Mouse (Mus musculus): ENCODE results near the gene Rlbp1. TPM values are rescaled to one million over a fixed set of nuclear protein-coding genes. Genes with fewer than 3 reads are reported as not detected.

Gene Rlbp1
- polyA plus RNA-seq, 1 experiment from 2014 or later: 1.1 TPM

- no peaks in the 10 kb centered on the region for H3K9me3 ChIP-seq (ENCODE audit: control insufficient read depth, low read length)
- H3K4me2 ChIP-seq (ENCODE audit: low read depth): no peak overlapping the region
- no peak overlapping the region for H3K4me3 ChIP-seq (ENCODE audit: low read depth, low read length)
- H3K36me3 ChIP-seq (ENCODE audit: control insufficient read depth, insufficient read depth, low read length): no peaks in the 10 kb centered on the region
- H3K4me1 ChIP-seq (ENCODE audit: control insufficient read depth, insufficient read depth, low read length): peaks cover 9% of the 10 kb centered on the region; the same call in 1 of the 2 replicates
- no peak overlapping the region for H3K9ac ChIP-seq (ENCODE audit: low read length)
- 71% methylated on average over 5 of the region's 5 CpGs for WGBS
- DNase-seq (ENCODE audit: low spot score) (no peak), ATAC-seq (ENCODE audit: insufficient read depth, low FRiP score, low TSS enrichment) (no peak)
- H3K27me3 ChIP-seq (ENCODE audit: control insufficient read depth, insufficient read depth, low read length): no peaks in the 10 kb centered on the region
- H3K27ac ChIP-seq (ENCODE audit: low read depth, low read length): no peak overlapping the region
Observed at GRCm38 (mm10) chr7:79390141-79390708, 3.4 kb upstream of the Rlbp1 start.

GRCm38 (mm10) chr7:79388671-79389206, 1.9 kb upstream of the Rlbp1 start:
- no peaks in the 10 kb centered on the region for H3K36me3 ChIP-seq (ENCODE audit: control insufficient read depth, insufficient read depth, low read length)
- 59% methylated on average over 7 of the region's 7 CpGs for WGBS
- no peak overlapping the region for H3K4me2 ChIP-seq (ENCODE audit: low read depth)
- H3K9me3 ChIP-seq (ENCODE audit: control insufficient read depth, low read length): no peaks in the 10 kb centered on the region
- H3K4me1 ChIP-seq (ENCODE audit: control insufficient read depth, insufficient read depth, low read length): peaks cover 9% of the 10 kb centered on the region; the same call in 1 of the 2 replicates
- H3K27me3 ChIP-seq (ENCODE audit: control insufficient read depth, insufficient read depth, low read length): no peaks in the 10 kb centered on the region
- H3K27ac ChIP-seq (ENCODE audit: low read depth, low read length): no peak overlapping the region
- DNase-seq (ENCODE audit: low spot score) (no peak), ATAC-seq (ENCODE audit: insufficient read depth, low FRiP score, low TSS enrichment) (no peak)
- no peak overlapping the region for H3K9ac ChIP-seq (ENCODE audit: low read length)
- no peak overlapping the region for H3K4me3 ChIP-seq (ENCODE audit: low read depth, low read length)

DNA sequence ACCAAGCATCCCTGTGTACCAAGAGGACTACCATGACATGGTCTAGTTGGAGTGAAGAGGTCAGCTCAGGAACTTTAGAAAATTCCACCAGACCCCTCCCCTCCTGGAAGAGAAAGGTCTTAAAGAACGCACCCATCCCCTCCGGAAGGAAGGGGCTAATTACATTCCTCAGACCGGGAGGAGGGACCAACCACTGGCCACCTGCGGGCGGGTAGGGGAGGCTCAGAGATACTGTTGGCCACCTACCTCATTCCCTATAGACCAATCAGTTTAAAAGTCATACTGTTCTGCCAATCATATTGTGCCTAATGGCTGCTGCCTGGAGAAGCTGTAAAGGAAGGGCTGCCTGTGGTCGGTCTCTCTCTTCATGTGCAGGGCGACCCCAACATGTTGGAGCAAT, 1.1 kb upstream of the Rlbp1 start:
- no peaks in the 10 kb centered on the region for H3K9me3 ChIP-seq (ENCODE audit: control insufficient read depth, low read length)
- H3K9ac ChIP-seq (ENCODE audit: low read length): no peak overlapping the region
- DNase-seq (ENCODE audit: low spot score) (no peak), ATAC-seq (ENCODE audit: insufficient read depth, low FRiP score, low TSS enrichment) (no peak)
- no peaks in the 10 kb centered on the region for H3K36me3 ChIP-seq (ENCODE audit: control insufficient read depth, insufficient read depth, low read length)
- WGBS: 48% methylated on average over 7 of the region's 7 CpGs
- no peak overlapping the region for H3K4me3 ChIP-seq (ENCODE audit: low read depth, low read length)
- H3K4me2 ChIP-seq (ENCODE audit: low read depth): no peak overlapping the region
- H3K27ac ChIP-seq (ENCODE audit: low read depth, low read length): no peak overlapping the region
- H3K27me3 ChIP-seq (ENCODE audit: control insufficient read depth, insufficient read depth, low read length): no peaks in the 10 kb centered on the region
- peaks cover 9% of the 10 kb centered on the region; the same call in 1 of the 2 replicates for H3K4me1 ChIP-seq (ENCODE audit: control insufficient read depth, insufficient read depth, low read length)

GRCm38 (mm10) chr7:79387140-79387539, 292 bp upstream of the Rlbp1 start:
- H3K9me3 ChIP-seq (ENCODE audit: control insufficient read depth, low read length): no peaks in the 10 kb centered on the region
- H3K4me3 ChIP-seq (ENCODE audit: low read depth, low read length): no peak overlapping the region
- DNase-seq (ENCODE audit: low spot score) (no peak), ATAC-seq (ENCODE audit: insufficient read depth, low FRiP score, low TSS enrichment) (no peak)
- 76% methylated on average over 8 of the region's 8 CpGs for WGBS
- H3K36me3 ChIP-seq (ENCODE audit: control insufficient read depth, insufficient read depth, low read length): no peaks in the 10 kb centered on the region
- H3K9ac ChIP-seq (ENCODE audit: low read length): no peak overlapping the region
- no peak overlapping the region for H3K27ac ChIP-seq (ENCODE audit: low read depth, low read length)
- H3K4me2 ChIP-seq (ENCODE audit: low read depth): no peak overlapping the region
- H3K27me3 ChIP-seq (ENCODE audit: control insufficient read depth, insufficient read depth, low read length): no peaks in the 10 kb centered on the region
- peaks cover 6% of the 10 kb centered on the region; the same call in 1 of the 2 replicates for H3K4me1 ChIP-seq (ENCODE audit: control insufficient read depth, insufficient read depth, low read length)

DNA sequence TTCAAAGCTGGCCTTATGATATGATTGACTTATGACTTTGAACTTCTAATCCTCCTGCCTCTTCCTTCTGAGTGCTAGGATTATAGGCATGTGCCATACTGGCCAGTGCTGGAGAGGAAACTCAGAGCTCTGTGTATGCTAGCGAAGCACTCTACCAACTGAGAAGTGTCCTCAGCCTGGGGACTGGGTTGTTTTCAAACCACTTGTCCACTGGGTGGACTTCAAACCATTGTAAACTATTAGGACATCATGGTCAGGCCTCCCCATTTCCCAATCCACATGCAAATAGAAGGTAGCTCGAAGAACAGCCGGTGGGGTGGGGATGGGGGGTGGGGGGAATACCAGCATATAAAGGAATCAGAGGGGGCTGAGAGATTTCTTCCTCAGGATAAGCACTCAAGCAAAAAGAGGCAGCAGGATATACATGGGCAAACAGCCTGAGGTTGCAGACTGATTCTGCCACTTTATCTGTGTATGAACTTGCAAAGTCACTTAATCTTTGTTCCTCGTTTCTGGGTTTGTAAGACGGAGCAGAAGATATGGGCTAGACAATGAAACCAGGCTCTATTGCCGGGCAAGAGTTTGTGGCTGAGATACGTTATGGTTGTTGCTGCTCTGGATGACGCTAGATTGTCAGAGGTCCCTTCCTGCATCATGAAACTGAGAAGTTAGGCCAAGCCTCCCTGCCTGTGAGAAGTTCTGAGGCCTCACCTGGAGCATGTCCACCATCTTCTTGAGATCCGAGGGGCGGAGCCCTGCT, 10.2 kb downstream of the Rlbp1 start:
- ATAC-seq (ENCODE audit: insufficient read depth, low FRiP score, low TSS enrichment) (no peak), DNase-seq (ENCODE audit: low spot score) (no peak)
- Histone ChIP-seq H3K27ac (ENCODE audit: low read depth, low read length) (no peak overlapping the region), H3K4me2 (ENCODE audit: low read depth) (no peak overlapping the region), H3K36me3 (ENCODE audit: control insufficient read depth, insufficient read depth, low read length) (no peaks in the 10 kb centered on the region), H3K4me3 (ENCODE audit: low read depth, low read length) (no peak overlapping the region), H3K27me3 (ENCODE audit: control insufficient read depth, insufficient read depth, low read length) (no peaks in the 10 kb centered on the region), H3K4me1 (ENCODE audit: control insufficient read depth, insufficient read depth, low read length) (no peaks in the 10 kb centered on the region), H3K9me3 (ENCODE audit: control insufficient read depth, low read length) (no peaks in the 10 kb centered on the region), H3K9ac (ENCODE audit: low read length) (no peak overlapping the region)
- 90% methylated on average over 10 of the region's 10 CpGs for WGBS

DNA sequence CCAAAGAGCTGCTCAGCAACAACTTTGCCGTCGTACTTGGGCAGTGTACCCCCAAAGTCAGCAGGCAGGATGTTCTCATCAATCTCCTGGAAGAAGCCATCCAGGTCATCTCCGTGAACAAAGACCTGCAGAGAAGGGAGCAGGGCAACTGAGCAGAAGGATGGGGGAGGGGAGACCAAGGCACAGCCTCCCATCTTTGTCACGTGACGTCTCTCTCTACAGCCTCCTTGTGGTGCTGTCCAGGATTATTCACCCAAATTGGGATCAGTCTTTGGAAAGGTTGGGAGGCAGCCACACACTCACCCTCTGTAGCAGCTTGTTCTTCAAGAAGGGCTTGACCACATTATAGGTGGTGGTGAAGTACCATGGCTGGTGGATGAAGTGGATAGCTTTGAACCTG, 11.3 kb downstream of the Rlbp1 start:
- DNase-seq (ENCODE audit: low spot score): no peak
- ATAC-seq (ENCODE audit: insufficient read depth, low FRiP score, low TSS enrichment): no peak
- WGBS: 70% methylated on average over 5 of the region's 5 CpGs

GRCm38 (mm10) chr7:79374017-79374416, 12.8 kb downstream of the Rlbp1 start:
- Histone ChIP-seq H3K4me3 (ENCODE audit: low read depth, low read length) (no peak overlapping the region), H3K36me3 (ENCODE audit: control insufficient read depth, insufficient read depth, low read length) (no peaks in the 10 kb centered on the region), H3K4me1 (ENCODE audit: control insufficient read depth, insufficient read depth, low read length) (no peaks in the 10 kb centered on the region), H3K9ac (ENCODE audit: low read length) (no peak overlapping the region), H3K4me2 (ENCODE audit: low read depth) (no peak overlapping the region), H3K9me3 (ENCODE audit: control insufficient read depth, low read length) (no peaks in the 10 kb centered on the region), H3K27me3 (ENCODE audit: control insufficient read depth, insufficient read depth, low read length) (no peaks in the 10 kb centered on the region), H3K27ac (ENCODE audit: low read depth, low read length) (no peak overlapping the region)
- DNase-seq (ENCODE audit: low spot score) (no peak), ATAC-seq (ENCODE audit: insufficient read depth, low FRiP score, low TSS enrichment) (no peak)

More for the DNA sequence above, 11.3 kb downstream of the Rlbp1 start:
- H3K4me3 ChIP-seq (ENCODE audit: low read depth, low read length): no peak overlapping the region
- no peaks in the 10 kb centered on the region for H3K4me1 ChIP-seq (ENCODE audit: control insufficient read depth, insufficient read depth, low read length)
- H3K27ac ChIP-seq (ENCODE audit: low read depth, low read length): no peak overlapping the region
- no peak overlapping the region for H3K4me2 ChIP-seq (ENCODE audit: low read depth)
- no peak overlapping the region for H3K9ac ChIP-seq (ENCODE audit: low read length)
- H3K27me3 ChIP-seq (ENCODE audit: control insufficient read depth, insufficient read depth, low read length): no peaks in the 10 kb centered on the region
- no peaks in the 10 kb centered on the region for H3K9me3 ChIP-seq (ENCODE audit: control insufficient read depth, low read length)
- H3K36me3 ChIP-seq (ENCODE audit: control insufficient read depth, insufficient read depth, low read length): no peaks in the 10 kb centered on the region

- Histone ChIP-seq H3K36me3 (ENCODE audit: control insufficient read depth, insufficient read depth, low read length) (no peaks in the 10 kb centered on the region), H3K9me3 (ENCODE audit: control insufficient read depth, low read length) (no peaks in the 10 kb centered on the region), H3K4me3 (ENCODE audit: low read depth, low read length) (no peak overlapping the region), H3K9ac (ENCODE audit: low read length) (no peak overlapping the region), H3K4me2 (ENCODE audit: low read depth) (no peak overlapping the region), H3K27ac (ENCODE audit: low read depth, low read length) (no peak overlapping the region), H3K4me1 (ENCODE audit: control insufficient read depth, insufficient read depth, low read length) (no peaks in the 10 kb centered on the region), H3K27me3 (ENCODE audit: control insufficient read depth, insufficient read depth, low read length) (no peaks in the 10 kb centered on the region)
- ATAC-seq (ENCODE audit: insufficient read depth, low FRiP score, low TSS enrichment): peak; percentile 48
- WGBS: 38% methylated on average over 10 of the region's 10 CpGs
- DNase-seq (ENCODE audit: low spot score): peak; percentile 76
Observed at GRCm38 (mm10) chr7:79371321-79371879, 15.4 kb downstream of the Rlbp1 start.

Data from neural tube, embryonic 11.5 days (tissue).